Mouse (Mus musculus) lung, postnatal 14 days (tissue): ENCODE data around the gene Dnmt3l.
A peak's percentile ranks its signal among the peaks of the same experiment; 100 is the strongest.

Experiments
- DNase-seq: peaks from one replicate; pipeline ENCODE4 v3.0.0; 2021

The Dnmt3l gene

GRCm38 (mm10) chr10:78037139-78037538, 4.6 kb upstream of the Dnmt3l start:
- DNase-seq = no peak

- no peak for DNase-seq
Observed at GRCm38 (mm10) chr10:78042096-78042495, 349 bp downstream of the Dnmt3l start.

GRCm38 (mm10) chr10:78042697-78043405, 1.1 kb downstream of the Dnmt3l start:
- DNase-seq = no peak

- DNase-seq = peak; percentile 74
Observed at GRCm38 (mm10) chr10:78043406-78043836, 1.7 kb downstream of the Dnmt3l start, which contains the start of gene Aire. Gene Aire, minus strand, starts transcription at chr10:78043610.

GRCm38 (mm10) chr10:78044531-78044930, 2.8 kb downstream of the Dnmt3l start:
- no peak for DNase-seq

- DNase-seq = no peak
Observed at GRCm38 (mm10) chr10:78046388-78046787, 4.6 kb downstream of the Dnmt3l start.

- DNase-seq = no peak
Observed at GRCm38 (mm10) chr10:78048061-78048730, 6.4 kb downstream of the Dnmt3l start.

- no peak for DNase-seq
Observed at GRCm38 (mm10) chr10:78049519-78050035, 7.8 kb downstream of the Dnmt3l start.

GRCm38 (mm10) chr10:78054633-78055565, 13.2 kb downstream of the Dnmt3l start:
- DNase-seq = peak; percentile 55

- DNase-seq = no peak
Observed at GRCm38 (mm10) chr10:78057056-78057455, 15.3 kb downstream of the Dnmt3l start.

- DNase-seq = no peak
Observed at GRCm38 (mm10) chr10:78063122-78063521, 21.4 kb downstream of the Dnmt3l start.

- no peak for DNase-seq
Observed at GRCm38 (mm10) chr10:78067226-78067625, 25.5 kb downstream of the Dnmt3l start.

- no peak for DNase-seq
Observed at GRCm38 (mm10) chr10:78068541-78068940, 26.8 kb downstream of the Dnmt3l start.

- DNase-seq = peak; percentile 82
Observed at GRCm38 (mm10) chr10:78069101-78070011, 27.6 kb downstream of the Dnmt3l start, which contains the start of gene Icosl. Gene Icosl, plus strand, starts transcription at chr10:78069302.

- DNase-seq = no peak
Observed at GRCm38 (mm10) chr10:78074151-78074550, 32.4 kb downstream of the Dnmt3l start.

GRCm38 (mm10) chr10:78074977-78075376, 33.2 kb downstream of the Dnmt3l start:
- no peak for DNase-seq

GRCm38 (mm10) chr10:78077862-78078261, 36.1 kb downstream of the Dnmt3l start:
- DNase-seq = no peak

- DNase-seq = no peak
Observed at GRCm38 (mm10) chr10:78078276-78078675, 36.5 kb downstream of the Dnmt3l start.

- DNase-seq = peak; percentile 55
Observed at GRCm38 (mm10) chr10:78079955-78080591, 38.3 kb downstream of the Dnmt3l start.

GRCm38 (mm10) chr10:78084073-78084472, 42.3 kb downstream of the Dnmt3l start:
- no peak for DNase-seq

- DNase-seq = no peak
Observed at GRCm38 (mm10) chr10:78085711-78086110, 44.0 kb downstream of the Dnmt3l start.
